Mouse (Mus musculus) adipocyte (in vitro differentiated cells): ENCODE data around the gene Parvb.

Experiments
- DNase-seq: peaks from one replicate; pipeline ENCODE4 v3.0.0-alpha.2; 2016; ENCODE audit warnings: low spot score

Parvb gene

GRCm38 (mm10) chr15:84325736-84326135 is 93.9 kb downstream of the Parvb start:
- no peak for DNase-seq

- no peak for DNase-seq
Observed at GRCm38 (mm10) chr15:84328870-84329269, 97.0 kb downstream of the Parvb start.

GRCm38 (mm10) chr15:84329940-84330339 is 98.1 kb downstream of the Parvb start:
- no peak for DNase-seq

- DNase-seq, result no peak
Observed at GRCm38 (mm10) chr15:84331066-84331612, 99.3 kb downstream of the Parvb start.

- DNase-seq, result no peak
Observed at GRCm38 (mm10) chr15:84336281-84336817, 104.5 kb downstream of the Parvb start.

- no peak for DNase-seq
Observed at GRCm38 (mm10) chr15:84337599-84337998, 105.8 kb downstream of the Parvb start.

GRCm38 (mm10) chr15:84340926-84341325 is 109.1 kb downstream of the Parvb start:
- DNase-seq, result no peak

GRCm38 (mm10) chr15:84348769-84349168 is 116.9 kb downstream of the Parvb start:
- no peak for DNase-seq

- DNase-seq, result no peak
Observed at GRCm38 (mm10) chr15:84349915-84350738, 118.3 kb downstream of the Parvb start.

- DNase-seq, result no peak
Observed at GRCm38 (mm10) chr15:84351342-84351741, 119.5 kb downstream of the Parvb start.

GRCm38 (mm10) chr15:84351915-84352844 is 120.3 kb downstream of the Parvb start:
- no peak for DNase-seq

- no peak for DNase-seq
Observed at GRCm38 (mm10) chr15:84355081-84355480, 123.2 kb downstream of the Parvb start.

- DNase-seq, result no peak
Observed at GRCm38 (mm10) chr15:84364746-84365145, 132.9 kb downstream of the Parvb start.
